25 mouse cellular contexts compared by ENCODE assay signal in the genomic region with DNA sequence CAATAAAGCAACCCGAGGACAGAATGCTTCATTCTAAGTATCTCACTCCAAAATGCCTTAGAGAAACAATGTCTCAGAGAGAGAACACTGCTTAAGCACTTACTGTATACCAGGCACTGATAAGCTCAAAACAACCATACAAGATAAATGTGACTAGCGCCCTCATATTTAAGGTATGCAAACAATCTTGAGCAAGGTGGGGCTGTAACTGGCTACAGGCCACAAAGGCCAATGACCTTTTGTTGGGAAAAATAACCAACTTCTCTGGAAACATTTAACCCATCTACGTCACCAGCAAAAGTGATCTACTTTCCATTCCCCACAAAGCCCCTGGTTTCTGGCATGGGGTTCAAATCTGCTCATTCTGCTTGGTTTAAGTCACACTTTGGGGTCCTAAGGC. TPM values are rescaled to one million over a fixed set of nuclear protein-coding genes. Genes with fewer than 3 reads are reported as not detected.
DNase-seq lines count a peak whose midpoint lies in the region; ATAC-seq and TF ChIP-seq lines count a peak whose summit lies in the region.
"Had no signal": no experiment of that assay in that cellular context is flagged by ENCODE, and none has a peak within 500 bp of the region (broad histone marks: within the 10 kb centered on the region; RNA-seq: fewer than 3 reads in every experiment).

No protein-coding gene starts in this region.

- H3K27ac ChIP-seq in hindbrain, embryonic 13.5 days = peak overlapping the region; percentile 83
- no peak overlapping the region for H3K27ac ChIP-seq in hindbrain, embryonic 10.5 days
- no peak overlapping the region for H3K27ac ChIP-seq in liver, adult 2 months (replicated peaks; ENCODE audit: insufficient read depth, low read depth, low read length)
- no peak overlapping the region for H3K27ac ChIP-seq in liver, embryonic 11.5 days (ENCODE audit: low read depth, low read length)
- H3K27ac ChIP-seq in midbrain, embryonic 11.5 days (ENCODE audit: low read depth, low read length) = no peak overlapping the region
- no peak overlapping the region for H3K27ac ChIP-seq in midbrain, embryonic 16.5 days (ENCODE audit: low read length)
- H3K27ac ChIP-seq in forebrain, postnatal 0 days (ENCODE audit: low read depth, low read length) = no peak overlapping the region
- H3K27ac ChIP-seq: embryonic facial prominence, embryonic 12.5 days; embryonic facial prominence, embryonic 15.5 days; heart, embryonic 15.5 days had no signal

- no peak overlapping the region for H3K4me2 ChIP-seq in hindbrain, embryonic 13.5 days
- no peak overlapping the region for H3K4me2 ChIP-seq in liver, embryonic 11.5 days
- no peak overlapping the region for H3K4me2 ChIP-seq in midbrain, embryonic 11.5 days
- no peak overlapping the region for H3K4me2 ChIP-seq in midbrain, embryonic 16.5 days (ENCODE audit: low read length)
- H3K4me2 ChIP-seq in forebrain, postnatal 0 days (ENCODE audit: low read depth) = no peak overlapping the region
- H3K4me2 ChIP-seq: embryonic facial prominence, embryonic 12.5 days; embryonic facial prominence, embryonic 15.5 days; heart, embryonic 12.5 days; heart, embryonic 15.5 days had no signal

- DNase-seq in hindbrain, embryonic 10.5 days (ENCODE audit: low spot score) = no peak
- DNase-seq in liver, adult 2 months (ENCODE audit: extremely low read depth, low read depth, low spot score) = peak; percentile 51
- no peak for DNase-seq in liver, embryonic 11.5 days (ENCODE audit: low spot score)
- DNase-seq in midbrain, embryonic 11.5 days (ENCODE audit: low spot score, missing footprints) = peak; percentile 84
- DNase-seq in forebrain, postnatal 0 days = no peak
- DNase-seq: adrenal gland, adult 2 months; adrenal gland, postnatal 14 days; B cell, adult 2 months; cerebellum, adult 11 months; cerebellum, adult 2 months; cerebellum, adult 9-11 months; cerebellum, postnatal 25 days; gastrocnemius, postnatal 25 days; heart, adult 18-20 months; heart, postnatal 10 days; heart, postnatal 36 days had no signal

- no peaks in the 10 kb centered on the region for H3K36me3 ChIP-seq in hindbrain, embryonic 13.5 days
- H3K36me3 ChIP-seq in hindbrain, embryonic 10.5 days = no peaks in the 10 kb centered on the region
- H3K36me3 ChIP-seq in liver, adult 2 months (ENCODE audit: control insufficient read depth, insufficient read depth, low read length) = no peaks in the 10 kb centered on the region
- no peaks in the 10 kb centered on the region for H3K36me3 ChIP-seq in liver, embryonic 11.5 days (ENCODE audit: control insufficient read depth, insufficient read depth, low read length)
- H3K36me3 ChIP-seq in midbrain, embryonic 11.5 days (ENCODE audit: control insufficient read depth, insufficient read depth, low read length) = no peaks in the 10 kb centered on the region
- no peaks in the 10 kb centered on the region for H3K36me3 ChIP-seq in midbrain, embryonic 16.5 days (ENCODE audit: control insufficient read depth, insufficient read depth, low read length)
- H3K36me3 ChIP-seq in forebrain, postnatal 0 days (ENCODE audit: insufficient read depth) = no peaks in the 10 kb centered on the region
- H3K36me3 ChIP-seq: embryonic facial prominence, embryonic 12.5 days; embryonic facial prominence, embryonic 15.5 days; heart, embryonic 12.5 days; heart, embryonic 15.5 days had no signal

- no peaks in the 10 kb centered on the region for H3K9me3 ChIP-seq in hindbrain, embryonic 13.5 days
- no peaks in the 10 kb centered on the region for H3K9me3 ChIP-seq in hindbrain, embryonic 10.5 days
- H3K9me3 ChIP-seq in liver, embryonic 11.5 days (ENCODE audit: control insufficient read depth, low read length) = no peaks in the 10 kb centered on the region
- H3K9me3 ChIP-seq in midbrain, embryonic 11.5 days (ENCODE audit: control insufficient read depth, low read length) = no peaks in the 10 kb centered on the region
- no peaks in the 10 kb centered on the region for H3K9me3 ChIP-seq in midbrain, embryonic 16.5 days (replicated peaks; ENCODE audit: control insufficient read depth, low read length, poor library complexity, severe bottlenecking)
- no peaks in the 10 kb centered on the region for H3K9me3 ChIP-seq in forebrain, postnatal 0 days (ENCODE audit: low read length)
- H3K9me3 ChIP-seq: embryonic facial prominence, embryonic 12.5 days; embryonic facial prominence, embryonic 15.5 days; heart, embryonic 12.5 days; heart, embryonic 15.5 days had no signal

- no peak for TF ChIP-seq CTCF in liver, adult 2 months (IDR thresholded peaks at IDR 0.05; ENCODE audit: low read depth, low read length)
- TF ChIP-seq CTCF in forebrain, postnatal 0 days (IDR thresholded peaks at IDR 0.05; ENCODE audit: low read depth) = no peak

- H3K4me3 ChIP-seq in hindbrain, embryonic 13.5 days = no peak overlapping the region
- no peak overlapping the region for H3K4me3 ChIP-seq in hindbrain, embryonic 10.5 days
- no peak overlapping the region for H3K4me3 ChIP-seq in liver, adult 2 months (ENCODE audit: insufficient read depth, low read depth, low read length)
- no peak overlapping the region for H3K4me3 ChIP-seq in liver, embryonic 11.5 days (ENCODE audit: low read depth, low read length)
- no peak overlapping the region for H3K4me3 ChIP-seq in midbrain, embryonic 11.5 days (ENCODE audit: low read depth, low read length)
- H3K4me3 ChIP-seq in midbrain, embryonic 16.5 days (ENCODE audit: low read depth, low read length) = no peak overlapping the region
- H3K4me3 ChIP-seq in forebrain, postnatal 0 days (ENCODE audit: low read depth, low read length) = no peak overlapping the region
- H3K4me3 ChIP-seq: embryonic facial prominence, embryonic 12.5 days; embryonic facial prominence, embryonic 15.5 days; heart, embryonic 12.5 days; heart, embryonic 15.5 days had no signal

- peaks cover 36% of the 10 kb centered on the region for H3K4me1 ChIP-seq in hindbrain, embryonic 13.5 days (replicated peaks)
- H3K4me1 ChIP-seq in hindbrain, embryonic 10.5 days (replicated peaks) = peaks cover 13% of the 10 kb centered on the region
- peaks cover 17% of the 10 kb centered on the region for H3K4me1 ChIP-seq in liver, adult 2 months (ENCODE audit: control insufficient read depth, insufficient read depth, low read length)
- no peaks in the 10 kb centered on the region for H3K4me1 ChIP-seq in liver, embryonic 11.5 days (replicated peaks; ENCODE audit: control insufficient read depth, insufficient read depth, low read length)
- H3K4me1 ChIP-seq in midbrain, embryonic 11.5 days (ENCODE audit: control insufficient read depth, insufficient read depth, low read length) = no peaks in the 10 kb centered on the region
- H3K4me1 ChIP-seq in midbrain, embryonic 16.5 days (ENCODE audit: control insufficient read depth, insufficient read depth, low read length) = peaks cover 14% of the 10 kb centered on the region
- H3K4me1 ChIP-seq in forebrain, postnatal 0 days (ENCODE audit: insufficient read depth) = no peaks in the 10 kb centered on the region
- H3K4me1 ChIP-seq: embryonic facial prominence, embryonic 12.5 days; embryonic facial prominence, embryonic 15.5 days; heart, embryonic 15.5 days had no signal

- H3K79me2 ChIP-seq in liver, adult 2 months (ENCODE audit: control insufficient read depth, insufficient read depth, low read length) = no peaks in the 10 kb centered on the region

- no peaks in the 10 kb centered on the region for H3K27me3 ChIP-seq in hindbrain, embryonic 13.5 days
- no peaks in the 10 kb centered on the region for H3K27me3 ChIP-seq in hindbrain, embryonic 10.5 days (ENCODE audit: insufficient read depth, poor library complexity, severe bottlenecking)
- H3K27me3 ChIP-seq in liver, adult 2 months (ENCODE audit: control insufficient read depth, insufficient read depth, low read length) = no peaks in the 10 kb centered on the region
- H3K27me3 ChIP-seq in liver, embryonic 11.5 days (replicated peaks; ENCODE audit: control insufficient read depth, insufficient read depth, low read length) = no peaks in the 10 kb centered on the region
- H3K27me3 ChIP-seq in midbrain, embryonic 11.5 days (ENCODE audit: control insufficient read depth, insufficient read depth, low read length) = no peaks in the 10 kb centered on the region
- no peaks in the 10 kb centered on the region for H3K27me3 ChIP-seq in midbrain, embryonic 16.5 days (ENCODE audit: control insufficient read depth, insufficient read depth, low read depth, low read length)
- H3K27me3 ChIP-seq in forebrain, postnatal 0 days (ENCODE audit: insufficient read depth, low read length) = no peaks in the 10 kb centered on the region
- H3K27me3 ChIP-seq: CH12.LX; embryonic facial prominence, embryonic 12.5 days; embryonic facial prominence, embryonic 15.5 days; heart, embryonic 12.5 days; heart, embryonic 15.5 days had no signal

- no peak for ATAC-seq in hindbrain, embryonic 13.5 days (ENCODE audit: low FRiP score)
- no peak for ATAC-seq in liver, embryonic 11.5 days (replicated peaks; ENCODE audit: low FRiP score)
- no peak for ATAC-seq in midbrain, embryonic 11.5 days (ENCODE audit: low FRiP score)
- no peak for ATAC-seq in midbrain, embryonic 16.5 days
- ATAC-seq in forebrain, postnatal 0 days = no peak

- H3K9ac ChIP-seq in hindbrain, embryonic 13.5 days = no peak overlapping the region
- H3K9ac ChIP-seq in liver, adult 2 months (ENCODE audit: low read depth, low read length) = no peak overlapping the region
- no peak overlapping the region for H3K9ac ChIP-seq in liver, embryonic 11.5 days (ENCODE audit: low read depth, low read length)
- no peak overlapping the region for H3K9ac ChIP-seq in midbrain, embryonic 11.5 days (ENCODE audit: low read length)
- no peak overlapping the region for H3K9ac ChIP-seq in midbrain, embryonic 16.5 days (ENCODE audit: low read depth, low read length)
- H3K9ac ChIP-seq in forebrain, postnatal 0 days = no peak overlapping the region
- H3K9ac ChIP-seq: embryonic facial prominence, embryonic 12.5 days; embryonic facial prominence, embryonic 15.5 days; heart, embryonic 12.5 days; heart, embryonic 15.5 days had no signal

- TF ChIP-seq POLR2A in liver, adult 2 months (IDR thresholded peaks at IDR 0.05; ENCODE audit: extremely low read depth, insufficient read depth, low read length) = no peak

- 88% methylated on average over 3 of the region's 3 CpGs for WGBS in hindbrain, embryonic 13.5 days
- whole genome bisulfite sequencing in hindbrain, embryonic 10.5 days = 84% methylated on average over 3 of the region's 3 CpGs
- 46% methylated on average over 3 of the region's 3 CpGs for WGBS in liver, adult 2 months
- WGBS in liver, embryonic 11.5 days = 74% methylated on average over 3 of the region's 3 CpGs
- 82% methylated on average over 3 of the region's 3 CpGs for WGBS in midbrain, embryonic 11.5 days
- WGBS in midbrain, embryonic 16.5 days = 84% methylated on average over 3 of the region's 3 CpGs
- 92% methylated on average over 3 of the region's 3 CpGs for WGBS in forebrain, postnatal 0 days

RNA-seq across cellular contexts. Expression of a gene that starts 14.0 kb away (rescaled TPM):
- polyA plus RNA-seq in hindbrain, embryonic 13.5 days (2015; fragmentation: Nextera tagmentation; extraction: Ambion mirVana) = 51.3 and 57.4 TPM in 2 replicates
- polyA plus RNA-seq in hindbrain, embryonic 10.5 days (2016; fragmentation: Nextera tagmentation; extraction: Ambion mirVana) = 6.3 and 17.0 TPM in 2 replicates
- total RNA-seq in liver, adult 2 months (2014; rRNA removed) = 0.18 and 0.20 TPM in 2 replicates
- polyA plus RNA-seq in liver, adult 2 months (2012; rRNA removed) = 0.05 TPM in 2 replicates
- polyA plus RNA-seq in liver, embryonic 11.5 days (2014; fragmentation: Nextera tagmentation; extraction: Ambion mirVana) = 0.08 and 0.31 TPM in 2 replicates
- polyA plus RNA-seq in midbrain, embryonic 11.5 days (2014; fragmentation: Nextera tagmentation; extraction: Ambion mirVana) = 24.8 and 30.0 TPM in 2 replicates
- polyA plus RNA-seq in midbrain, embryonic 16.5 days (2015; fragmentation: Nextera tagmentation; extraction: Ambion mirVana) = 70.7 and 78.2 TPM in 2 replicates
- 74.5 and 86.2 TPM in 2 replicates for total RNA-seq in forebrain, postnatal 0 days (2014; rRNA removed)
- 22.0 and 36.0 TPM in 2 replicates for polyA plus RNA-seq in forebrain, postnatal 0 days (2015; fragmentation: Nextera tagmentation; extraction: Ambion mirVana)
- total RNA-seq: common myeloid progenitor, adult 5-6 weeks; MEL had no signal

Comparison
In these comparisons a context has a peak if more than half of its experiments do, and no peak if none do; other contexts are left out.
1. DNase-seq: peak in liver, adult 2 months (single experiment) and midbrain, embryonic 11.5 days (single experiment); none in hindbrain, embryonic 10.5 days (single experiment), liver, embryonic 11.5 days (single experiment) and forebrain, postnatal 0 days (single experiment).